Mouse (Mus musculus) spleen, adult 12 weeks (tissue): ENCODE measurements around the gene Edc4.

Experiments
- DNase-seq: peaks from one replicate; pipeline ENCODE4 v3.0.0; 2022; ENCODE audit warnings: low spot score

The Edc4 gene

GRCm38 (mm10) chr8:105874301-105874700, 6.4 kb upstream of the Edc4 start:
- DNase-seq: no peak

- DNase-seq: no peak
These were observed 9.2 kb downstream of the Edc4 start for GRCm38 (mm10) chr8:105889756-105890465.

GRCm38 (mm10) chr8:105890870-105891269, 10.2 kb downstream of the Edc4 start:
- no peak for DNase-seq

GRCm38 (mm10) chr8:105892432-105892831, 11.8 kb downstream of the Edc4 start:
- no peak for DNase-seq

- DNase-seq: no peak
These were observed 12.7 kb downstream of the Edc4 start, which contains the start of gene Nrn1l for GRCm38 (mm10) chr8:105893339-105893738. TSS of gene Nrn1l (plus strand) at chr8:105893567.

- DNase-seq: no peak
These were observed 17.3 kb downstream of the Edc4 start for GRCm38 (mm10) chr8:105897801-105898480.

- peak; percentile 87 for DNase-seq
These were observed 19.7 kb downstream of the Edc4 start, which contains the start of gene Pskh1 for GRCm38 (mm10) chr8:105900180-105900940. TSS of gene Pskh1 (plus strand) at chr8:105900441.

GRCm38 (mm10) chr8:105900941-105901616, 20.4 kb downstream of the Edc4 start:
- peak; percentile 34 for DNase-seq

GRCm38 (mm10) chr8:105919390-105919789, 38.7 kb downstream of the Edc4 start:
- DNase-seq: no peak

GRCm38 (mm10) chr8:105925123-105925522, 44.4 kb downstream of the Edc4 start:
- no peak for DNase-seq

GRCm38 (mm10) chr8:105930602-105931001, 49.9 kb downstream of the Edc4 start:
- DNase-seq: peak; percentile 76

- DNase-seq: no peak
These were observed 50.6 kb downstream of the Edc4 start for GRCm38 (mm10) chr8:105931271-105931670.

GRCm38 (mm10) chr8:105932525-105932924, 51.8 kb downstream of the Edc4 start:
- no peak for DNase-seq

GRCm38 (mm10) chr8:105933762-105934161, 53.1 kb downstream of the Edc4 start, which contains the start of gene Ctrl:
TSS of gene Ctrl (minus strand) at chr8:105933862.
- DNase-seq: no peak

GRCm38 (mm10) chr8:105935105-105935504, 54.4 kb downstream of the Edc4 start:
- no peak for DNase-seq

- no peak for DNase-seq
These were observed 55.4 kb downstream of the Edc4 start for GRCm38 (mm10) chr8:105935863-105936603.

- peak; percentile 64 for DNase-seq
These were observed 56.3 kb downstream of the Edc4 start for GRCm38 (mm10) chr8:105936866-105937475.

GRCm38 (mm10) chr8:105937496-105938305, 57.0 kb downstream of the Edc4 start:
- DNase-seq: peak; percentile 40

GRCm38 (mm10) chr8:105938306-105938669, 57.6 kb downstream of the Edc4 start, which contains the start of gene Psmb10:
TSS of gene Psmb10 (minus strand) at chr8:105938444.
- no peak for DNase-seq

- no peak for DNase-seq
These were observed 61.3 kb downstream of the Edc4 start for GRCm38 (mm10) chr8:105942026-105942425.
